Mouse (Mus musculus): ENCODE data around the gene Zkscan2.

GRCm38 (mm10) chr7:123487703-123488102, 12.5 kb downstream of the Zkscan2 start:
- TF ChIP-seq POLR2A (IDR thresholded peaks at IDR 0.05; ENCODE audit: borderline replicate concordance, extremely low read depth, insufficient read depth, insufficient read length, poor library complexity, severe bottlenecking) (no peak), CTCF (IDR thresholded peaks at IDR 0.05; ENCODE audit: borderline replicate concordance, extremely low read depth, insufficient read depth, insufficient read length) (no peak)

Measured in brain, embryonic 14.5 days (tissue).